Mouse (Mus musculus) cerebellum, postnatal 4 days (tissue): ENCODE measurements around the gene Xkrx.
A peak's percentile ranks its signal among the peaks of the same experiment; 100 is the strongest.
"Not testable (repeated sequence)": the region's sequence is repeated elsewhere in the genome, so short reads cannot be mapped to it uniquely, and the experiment has no call there.

ENCODE experiments used
- DNase-seq, 2 experiments: peaks; one replicate each; pipeline ENCODE4 v3.0.0; 2022; ENCODE audit warnings: low spot score in 2 of 2, mixed read lengths in 1 of 2

Gene Xkrx

DNA sequence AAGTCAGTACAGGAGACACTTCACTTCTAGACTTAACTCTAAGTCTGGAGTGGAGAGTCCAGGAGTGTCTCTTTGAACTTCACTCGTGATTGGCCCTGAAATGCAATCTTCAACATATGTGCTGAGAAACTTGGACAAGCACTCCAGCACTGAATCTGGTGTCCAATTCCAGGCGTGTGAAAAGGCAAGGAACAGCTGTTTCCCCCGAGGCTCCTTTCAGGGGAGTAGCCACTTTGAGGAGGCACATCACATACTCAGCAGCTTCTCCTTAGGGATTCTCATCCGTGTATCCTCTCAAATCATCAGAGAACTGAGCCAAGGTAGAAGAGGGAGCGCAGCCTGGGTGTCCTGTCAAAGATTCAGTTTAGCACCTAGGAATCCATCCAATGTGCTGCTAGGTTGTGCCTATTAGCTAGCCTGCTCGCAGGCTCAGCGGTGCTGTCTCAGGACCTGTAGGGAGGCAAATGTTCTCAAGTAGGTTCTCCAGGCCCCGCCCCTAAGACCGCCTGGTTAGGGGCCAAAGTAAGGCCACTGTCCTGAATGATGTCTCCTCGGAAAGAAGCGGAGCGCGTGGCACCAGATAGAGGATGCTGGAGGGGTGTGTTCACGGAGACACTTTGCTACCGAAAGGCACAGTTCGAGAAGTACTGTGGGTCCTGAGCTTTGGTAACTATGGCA, at the start of gene Xkrx:
Gene Xkrx, minus strand, starts transcription at position 34 of the 678 bp plus-strand sequence.
- no peak for DNase-seq

DNA sequence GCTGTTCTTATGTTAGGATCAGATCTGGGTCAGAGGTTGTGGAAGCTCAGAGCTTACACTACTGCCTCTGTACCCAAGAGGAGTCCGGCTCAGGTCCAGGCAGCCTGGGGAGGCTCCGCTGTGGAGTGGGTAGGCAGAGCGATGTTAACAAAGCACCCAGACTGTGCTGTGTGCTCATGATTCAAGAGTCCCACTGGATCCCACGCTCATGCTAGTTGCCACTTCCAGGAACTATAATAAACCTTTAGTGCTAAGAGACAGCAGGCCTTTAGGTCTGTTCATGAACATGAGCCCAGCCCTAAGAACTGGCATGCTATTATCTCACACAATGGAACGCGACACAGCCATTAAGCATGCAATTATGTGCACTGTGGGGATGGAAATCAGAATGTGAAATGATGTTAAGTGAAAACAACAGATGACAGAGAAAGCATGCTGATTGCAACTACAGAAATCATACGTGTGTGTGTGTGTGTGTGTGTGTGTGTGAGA, 49.3 kb upstream of the Xkrx start:
- no peak for DNase-seq

DNA sequence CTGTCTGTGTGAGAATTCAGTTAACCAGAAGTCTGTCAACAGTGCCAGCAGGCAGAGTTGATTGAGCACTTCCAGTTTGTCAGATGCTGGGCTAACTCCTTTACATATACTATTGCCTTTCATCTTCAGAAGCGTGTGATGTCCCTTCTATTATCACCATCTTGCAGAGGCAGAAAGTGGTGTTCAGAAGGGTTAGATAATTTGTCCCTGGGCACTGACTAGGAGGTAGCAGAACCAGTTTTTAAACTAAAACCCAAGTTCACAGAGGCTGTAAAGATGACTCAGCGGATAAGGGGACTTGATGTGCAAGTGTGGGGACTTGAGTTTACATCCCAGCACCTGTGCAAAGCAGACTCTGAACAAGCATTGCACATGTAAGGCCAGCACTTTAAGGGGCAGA, 46.6 kb upstream of the Xkrx start:
- no peak for DNase-seq

DNA sequence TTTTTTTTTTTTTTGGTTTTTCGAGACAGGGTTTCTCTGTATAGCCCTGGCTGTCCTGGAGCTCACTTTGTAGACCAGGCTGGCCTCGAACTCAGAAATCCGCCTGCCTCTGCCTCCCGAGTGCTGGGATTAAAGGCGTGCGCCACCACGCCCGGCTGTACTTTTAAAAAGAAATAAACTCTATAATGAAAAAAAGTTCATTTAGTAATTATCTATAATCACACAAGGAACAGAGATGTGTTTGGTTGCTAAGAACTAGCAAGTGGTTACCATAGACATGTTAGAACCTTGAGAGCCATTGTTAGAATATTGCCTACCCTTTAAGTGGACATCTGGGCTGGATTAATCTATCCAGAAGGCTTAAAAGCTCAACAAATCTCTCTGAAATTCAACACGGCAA, 25.3 kb upstream of the Xkrx start, which contains the start of gene Arl13a:
Gene Arl13a, plus strand, starts transcription at position 301 of the 400 bp plus-strand sequence.
- not testable (repeated sequence) for DNase-seq

DNA sequence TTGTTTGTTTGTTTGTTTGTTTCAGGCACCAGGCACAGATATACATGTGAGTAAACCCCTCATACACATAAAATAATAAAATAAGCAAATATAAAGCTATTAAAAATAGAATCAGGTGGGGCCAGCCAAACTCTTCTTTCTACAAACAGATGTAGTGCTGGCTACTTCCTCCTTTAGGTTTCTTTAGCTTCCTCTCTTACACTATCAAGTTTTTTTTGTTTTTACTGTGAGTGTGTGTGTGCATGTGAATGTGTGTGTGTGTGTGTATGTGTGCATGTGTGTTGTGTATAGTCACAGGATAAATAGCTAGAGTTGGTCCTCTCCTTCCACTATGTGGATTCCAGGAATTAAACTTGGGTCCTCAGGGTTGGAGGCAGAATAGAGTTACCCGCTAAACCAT, 12.8 kb upstream of the Xkrx start:
- no peak for DNase-seq

DNA sequence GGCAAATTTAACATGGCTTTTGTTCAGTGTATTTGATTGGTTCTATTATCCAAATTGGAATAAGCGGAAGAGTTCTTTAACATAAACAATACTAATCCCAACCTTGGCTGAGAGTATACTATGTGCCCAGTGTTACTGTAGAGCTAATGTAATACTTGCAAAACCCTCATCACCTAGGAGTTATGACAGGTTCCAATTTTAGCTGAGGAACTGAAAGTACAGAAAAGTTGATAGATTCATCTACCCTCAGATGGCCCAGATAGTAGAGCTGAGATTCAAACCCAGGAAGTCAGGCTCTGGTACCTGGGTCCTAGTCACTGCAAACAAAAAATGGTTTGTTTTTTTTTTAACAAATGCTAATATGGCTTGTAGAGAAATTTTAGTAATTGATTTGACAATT, 8.7 kb upstream of the Xkrx start:
- no peak for DNase-seq

DNA sequence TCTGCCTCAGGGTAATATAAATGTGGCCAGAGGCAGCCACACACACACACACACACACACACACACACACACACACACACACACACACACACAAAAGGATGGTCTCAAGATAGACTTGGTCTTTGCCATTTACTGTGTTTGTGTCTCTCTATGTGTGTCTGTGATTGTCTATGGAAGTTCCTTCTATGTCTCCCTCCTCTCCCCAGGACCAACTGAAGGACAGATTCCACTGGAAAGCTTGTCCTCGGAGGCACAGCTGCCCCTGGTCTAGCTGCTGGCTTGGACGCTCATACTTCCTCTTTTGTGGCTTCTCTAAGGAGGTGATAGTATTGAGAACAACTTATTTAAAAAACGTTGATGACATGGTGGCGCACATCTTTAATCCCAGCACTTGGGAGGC, 1.6 kb upstream of the Xkrx start:
- no peak for DNase-seq

DNA sequence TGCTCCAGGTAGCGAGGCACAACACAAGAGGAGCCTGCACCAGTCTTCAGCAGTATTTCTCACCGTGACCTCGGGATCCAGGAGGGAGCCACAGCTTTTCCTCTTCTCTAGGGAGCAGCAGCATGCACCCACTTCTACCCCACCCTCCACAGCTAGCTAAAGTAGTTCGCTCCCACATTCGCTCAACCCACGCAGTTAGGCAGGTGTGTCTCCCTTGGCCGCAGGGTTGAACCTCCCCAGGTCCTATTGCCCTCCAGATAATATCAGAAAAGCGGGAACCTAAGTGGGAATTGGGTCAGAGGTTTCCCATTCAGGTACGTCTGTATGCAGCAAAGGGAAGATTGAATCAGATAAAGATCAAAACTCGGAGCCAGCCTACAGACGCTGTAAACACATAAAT, 950 bp upstream of the Xkrx start:
- DNase-seq: no peak

DNA sequence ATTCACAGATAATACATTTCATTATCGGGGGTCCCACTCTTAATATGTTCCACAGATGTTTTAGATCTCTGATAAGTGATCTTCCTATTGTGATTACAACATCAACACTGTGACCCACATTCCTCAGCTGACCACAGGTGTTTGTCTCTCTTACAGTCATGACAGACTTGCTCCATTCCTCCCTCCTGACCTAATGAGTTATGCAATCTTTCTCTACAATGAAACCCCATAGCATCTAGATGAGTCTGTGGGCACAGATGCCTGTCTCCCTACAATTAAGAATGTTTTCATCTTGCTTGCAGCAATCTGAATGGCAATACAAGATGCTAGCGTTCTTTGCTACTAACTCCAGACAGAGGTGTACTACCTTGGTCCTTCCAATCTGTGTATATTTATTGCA, 1.4 kb downstream of the Xkrx start:
- DNase-seq: no peak

DNA sequence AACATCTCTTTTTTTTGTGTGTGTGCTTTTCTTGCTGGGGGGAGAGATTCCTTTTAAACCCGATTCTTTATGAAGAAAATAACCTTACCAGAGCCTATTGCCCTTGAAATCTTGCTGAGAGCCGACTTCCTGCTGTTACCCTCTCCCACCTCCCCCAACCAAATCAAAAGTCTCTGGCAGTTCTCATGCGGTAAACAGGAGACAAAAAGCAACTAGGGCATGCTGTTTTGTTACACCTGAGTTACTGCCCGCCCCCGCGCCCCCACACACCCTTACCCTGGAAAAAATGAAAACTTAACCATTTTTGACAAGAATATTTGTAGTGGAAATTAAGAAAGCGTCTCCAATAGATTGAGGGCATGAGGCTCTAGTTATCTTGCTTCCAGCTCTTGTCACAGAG, 3.7 kb downstream of the Xkrx start:
- DNase-seq: no peak

DNA sequence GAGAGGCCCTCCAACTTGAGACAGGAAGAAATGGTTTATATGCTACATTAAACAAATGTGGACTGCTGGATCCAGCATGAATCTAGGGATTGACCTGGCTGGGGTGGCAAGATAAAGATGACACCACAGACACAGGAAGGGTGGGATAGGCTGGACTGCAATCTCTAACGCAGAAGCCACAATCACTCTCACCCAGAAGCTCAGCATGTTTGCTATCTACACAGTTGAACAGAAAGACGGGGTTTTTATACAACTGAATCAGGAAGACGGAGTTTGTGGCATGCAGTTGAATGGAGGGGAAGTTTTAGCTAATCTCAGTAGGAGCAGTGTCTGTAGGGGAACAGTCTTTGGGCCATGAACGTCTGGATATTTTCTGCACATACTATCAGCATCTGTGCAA, 19.9 kb downstream of the Xkrx start:
- DNase-seq: no peak

DNA sequence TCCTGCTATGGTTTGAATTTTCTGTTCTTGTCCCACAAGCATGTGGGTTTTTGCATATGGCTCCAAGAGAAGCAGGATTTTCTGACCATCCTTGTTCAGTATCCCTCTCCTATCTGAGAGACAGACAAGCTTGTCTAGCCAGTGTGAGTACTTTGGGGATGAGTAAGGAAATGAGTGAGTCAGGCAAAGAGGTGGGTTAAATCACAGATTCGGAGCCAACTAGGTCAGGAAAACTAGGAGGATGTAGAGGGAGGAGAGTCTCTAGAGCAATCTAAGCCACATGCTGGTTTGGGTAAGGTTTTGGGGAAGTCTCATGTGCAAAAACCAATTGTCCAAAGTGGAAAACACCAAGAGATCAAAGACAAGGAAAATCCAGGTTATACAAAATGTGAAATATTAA, 20.3 kb downstream of the Xkrx start:
- DNase-seq: no peak

DNA sequence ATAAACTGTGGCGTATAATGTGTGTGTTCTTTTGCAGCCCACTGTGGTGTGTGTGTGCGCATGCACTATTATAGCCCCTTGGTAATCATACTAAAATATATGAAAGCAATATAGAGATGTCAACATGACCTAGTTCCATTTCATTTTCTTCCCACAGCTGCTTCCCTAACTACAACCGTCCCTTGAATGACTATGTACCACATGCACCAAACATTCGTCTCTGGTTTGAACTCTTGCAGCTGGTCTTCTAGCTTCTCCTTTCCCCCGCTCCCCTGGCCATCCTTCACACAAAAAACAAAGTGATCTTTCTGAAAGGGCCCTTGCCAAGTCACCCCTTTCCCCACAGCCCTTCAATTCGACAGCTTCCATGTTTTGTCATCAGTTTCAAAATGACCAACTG, 21.9 kb downstream of the Xkrx start:
- no peak for DNase-seq

DNA sequence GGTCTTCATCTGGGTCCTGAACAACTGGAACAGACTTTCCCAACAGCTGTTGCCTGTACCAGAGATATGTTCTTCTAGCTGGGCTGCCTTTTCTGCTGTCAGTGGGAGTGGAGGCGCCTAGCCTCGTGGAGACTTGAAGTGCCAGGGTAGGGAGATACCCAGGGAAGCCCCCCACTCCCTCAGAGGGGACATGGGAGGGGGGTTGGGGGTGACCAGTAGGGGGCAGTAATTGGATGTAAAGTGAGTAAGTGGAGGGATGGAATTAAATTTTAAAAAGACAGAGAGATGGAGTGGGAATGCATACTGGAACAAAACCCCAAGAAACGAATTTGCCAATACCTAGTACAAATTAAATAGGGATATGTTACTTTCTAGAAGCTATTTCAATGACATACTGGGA, 28.1 kb downstream of the Xkrx start:
- no peak for DNase-seq

DNA sequence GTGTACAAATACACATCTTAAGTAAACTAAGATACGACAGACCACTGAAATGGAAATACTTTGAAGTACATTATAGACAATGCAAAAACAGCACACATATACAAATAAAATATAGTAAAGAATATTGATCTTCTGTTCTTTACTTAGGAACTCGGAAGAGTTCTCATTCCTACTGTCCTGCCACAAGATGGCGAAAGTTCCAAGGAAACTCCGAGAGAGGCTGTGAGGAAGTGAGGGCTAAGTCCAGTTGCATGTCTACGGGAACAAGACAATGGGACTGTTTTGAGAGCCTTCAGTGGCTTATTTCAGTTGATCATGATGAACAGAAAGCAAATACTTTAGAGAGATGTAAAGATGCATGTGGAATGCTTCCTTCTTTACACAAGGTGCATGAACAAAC, 29.6 kb downstream of the Xkrx start:
- peak in 1 of 2 experiments; percentile 4 for DNase-seq

DNA sequence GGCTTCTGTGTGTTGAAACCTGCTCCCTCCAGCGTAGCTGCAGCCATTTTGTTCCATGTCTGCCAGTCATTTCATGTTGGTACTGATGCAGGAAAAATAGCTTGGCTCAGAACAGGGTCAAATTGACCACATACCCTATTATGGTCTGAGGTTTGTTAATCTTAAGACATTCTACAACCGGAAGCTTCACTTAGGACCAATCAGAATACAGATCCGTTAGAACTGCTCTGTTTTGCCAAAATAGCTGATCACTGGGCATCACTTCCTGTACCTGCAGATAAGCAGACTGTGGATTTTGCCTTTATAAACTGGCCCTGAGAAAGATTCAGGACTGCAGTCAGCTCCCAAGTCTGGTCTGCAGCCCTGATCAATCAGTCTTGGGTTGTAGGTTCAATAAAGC, 33.3 kb downstream of the Xkrx start:
- DNase-seq: no peak

DNA sequence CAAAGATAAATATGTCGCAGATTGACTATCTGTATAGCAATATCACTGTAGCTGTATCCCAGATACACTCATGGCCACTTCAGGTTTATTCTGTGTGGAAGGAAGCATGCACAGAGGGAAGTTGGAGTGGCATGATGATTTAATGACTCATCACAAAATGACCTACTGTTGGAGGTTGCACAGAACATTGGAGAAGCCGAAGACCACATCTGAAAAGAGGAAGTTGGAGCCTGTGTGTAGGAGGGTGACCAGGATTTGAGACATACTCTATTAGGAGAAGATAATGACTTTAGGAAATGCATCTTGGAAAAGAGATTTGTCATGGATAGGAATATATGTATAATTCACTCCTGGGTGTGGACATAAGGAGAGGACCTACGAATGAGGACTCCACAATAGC, 45.5 kb downstream of the Xkrx start:
- no peak for DNase-seq

DNA sequence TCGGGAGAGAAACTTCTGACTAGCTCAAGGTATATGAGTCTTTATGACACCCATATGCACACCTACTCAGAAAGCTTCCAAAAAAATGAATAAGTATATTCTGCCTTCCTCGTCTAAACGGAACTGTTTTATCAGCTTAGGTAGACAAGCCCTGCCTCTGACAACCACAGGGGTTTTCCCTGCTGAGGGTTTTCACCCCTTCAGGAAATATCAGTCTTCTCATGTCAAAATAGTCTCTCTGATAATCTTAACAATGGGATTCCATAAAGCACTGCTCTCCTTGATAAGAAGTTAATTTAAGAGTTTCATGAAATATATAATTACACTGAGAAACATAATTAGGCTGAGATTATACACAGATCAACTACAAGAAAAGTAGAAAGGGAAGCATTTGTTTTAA, 50.1 kb downstream of the Xkrx start:
- no peak for DNase-seq

DNA sequence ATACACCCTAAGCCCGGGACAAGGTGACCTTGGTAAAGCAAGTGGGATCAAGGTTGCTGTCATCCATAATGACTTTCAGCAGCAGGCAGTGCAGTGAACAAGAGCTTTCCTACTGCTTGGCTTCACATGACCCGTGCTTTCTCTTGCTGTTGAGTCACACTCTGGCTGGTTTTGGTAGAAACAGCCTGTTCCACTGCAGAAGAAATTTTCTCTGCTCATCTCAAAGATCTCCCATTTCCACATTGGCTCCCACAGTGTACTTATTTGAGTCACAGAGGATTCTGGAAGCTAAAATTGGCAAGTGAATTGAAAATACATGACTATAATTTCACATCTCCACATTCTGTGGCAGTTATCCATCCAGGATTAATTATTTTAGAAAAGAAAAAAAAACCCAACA, 59.2 kb downstream of the Xkrx start:
- no peak for DNase-seq
